Mouse (Mus musculus) forebrain, embryonic 11.5 days (tissue): Measurements from ENCODE around the gene Vmn2r27. TPM values are rescaled to one million over a fixed set of nuclear protein-coding genes. Genes with fewer than 3 reads are reported as not detected.

Experiments used
- ATAC-seq: fragments of 200-750 bp; cut with Nextera tagmentation; replicated peaks from 2 replicates; pipeline ENCODE4 v1.8.0; 2017; ENCODE audit warnings: moderate TSS enrichment; ENCODE audit not compliant: low FRiP score
- DNase-seq: peaks from one replicate; pipeline ENCODE4 v3.0.0-alpha.2; 2017; ENCODE audit warnings: low spot score
- H3K27ac ChIP-seq: fragments of 300-500 bp; sonication (generic); 2 replicates; pipeline ENCODE4 v1.5.1; 2014; ENCODE audit warnings: low read depth, low read length
- H3K27me3 ChIP-seq: fragments of 300-500 bp; sonication (generic); 2 replicates; pipeline ENCODE4 v1.6.1; 2014; ENCODE audit warnings: mild to moderate bottlenecking, low read length, mixed read lengths; ENCODE audit not compliant: control insufficient read depth, insufficient read depth
- H3K36me3 ChIP-seq: fragments of 300-500 bp; sonication (generic); 2 replicates; pipeline ENCODE4 v1.6.1; 2014; ENCODE audit warnings: mild to moderate bottlenecking, low read length, moderate library complexity, mixed read lengths; ENCODE audit not compliant: control insufficient read depth, insufficient read depth
- H3K4me1 ChIP-seq: fragments of 300-500 bp; sonication (generic); replicated peaks from 2 replicates; pipeline ENCODE4 v1.6.1; 2014; ENCODE audit warnings: low read length, mixed read lengths; ENCODE audit not compliant: control insufficient read depth, insufficient read depth
- H3K4me2 ChIP-seq: fragments of 300-500 bp; sonication (generic); 2 replicates; pipeline ENCODE4 v1.6.1; 2014; ENCODE audit warnings: low read depth, mild to moderate bottlenecking, low read length, moderate library complexity, mixed read lengths; ENCODE audit not compliant: severe bottlenecking
- H3K4me3 ChIP-seq: fragments of 300-500 bp; sonication (generic); 2 replicates; pipeline ENCODE4 v1.5.1; 2014; ENCODE audit warnings: low read depth, low read length
- H3K9ac ChIP-seq: fragments of 300-500 bp; sonication (generic); 2 replicates; pipeline ENCODE4 v1.6.1; 2014; ENCODE audit warnings: low read length
- H3K9me3 ChIP-seq: fragments of 300-500 bp; sonication (generic); 2 replicates; pipeline ENCODE4 v1.6.1; 2016; ENCODE audit warnings: low read length, mixed read lengths; ENCODE audit not compliant: control insufficient read depth
- WGBS: fragments of 180-500 bp; shearing (Covaris S2); extraction: QIAGEN DNeasy Blood & Tissue Kit; methylation state at CpG from one replicate; pipeline ENCODE4 v1.1.7; 2014; 5-methylcytosine and 5-hydroxymethylcytosine counted together
- polyA plus RNA-seq: library from polyadenylated mRNA; unstranded; fragments of >200 nt; fragmentation: Nextera tagmentation; extraction: Ambion mirVana; gene quantifications from 2 replicates; pipeline ENCODE4 v1.2.1, GENCODE M21; 2014

The Vmn2r27 gene
- polyA plus RNA-seq, 1 experiment from 2014 or later: not detected

GRCm38 (mm10) chr6:124168499-124169257 is 63.0 kb downstream of the Vmn2r27 start:
- H3K4me2 ChIP-seq: no peak overlapping the region
- no peak overlapping the region for H3K4me3 ChIP-seq
- no peaks in the 10 kb centered on the region for H3K4me1 ChIP-seq
- no peak overlapping the region for H3K27ac ChIP-seq
- no peaks in the 10 kb centered on the region for H3K36me3 ChIP-seq
- no peak for DNase-seq
- ATAC-seq: no peak
- WGBS: 84% methylated on average over 3 of the region's 3 CpGs
- H3K9ac ChIP-seq: no peak overlapping the region
- no peaks in the 10 kb centered on the region for H3K27me3 ChIP-seq
- no peaks in the 10 kb centered on the region for H3K9me3 ChIP-seq

DNA sequence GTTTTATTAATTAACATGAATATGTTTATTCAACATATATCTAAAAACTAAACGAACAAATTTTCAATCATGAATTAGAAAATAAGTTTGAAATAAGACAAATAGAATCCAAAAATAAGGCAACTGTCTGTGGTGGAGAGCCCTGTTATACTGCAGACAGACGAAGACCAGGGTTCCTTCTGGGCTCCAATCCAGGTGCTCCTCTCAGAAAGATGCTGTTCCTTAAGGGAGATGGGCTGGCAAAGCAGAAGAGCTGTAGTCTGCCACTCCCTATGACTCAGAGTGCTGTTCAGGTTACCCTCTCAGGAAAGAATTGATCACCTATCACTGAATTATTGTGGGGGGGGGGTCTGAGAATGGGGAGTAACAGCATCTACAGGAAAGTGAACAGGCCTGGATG is 65.1 kb downstream of the Vmn2r27 start:
- Histone ChIP-seq H3K9me3 (no peaks in the 10 kb centered on the region), H3K9ac (no peak overlapping the region), H3K27me3 (no peaks in the 10 kb centered on the region), H3K4me3 (no peak overlapping the region), H3K4me2 (no peak overlapping the region), H3K36me3 (no peaks in the 10 kb centered on the region), H3K27ac (no peak overlapping the region), H3K4me1 (no peaks in the 10 kb centered on the region)
- DNase-seq (no peak), ATAC-seq (no peak)
- WGBS: 86% methylated on average over 2 of the region's 2 CpGs

DNA sequence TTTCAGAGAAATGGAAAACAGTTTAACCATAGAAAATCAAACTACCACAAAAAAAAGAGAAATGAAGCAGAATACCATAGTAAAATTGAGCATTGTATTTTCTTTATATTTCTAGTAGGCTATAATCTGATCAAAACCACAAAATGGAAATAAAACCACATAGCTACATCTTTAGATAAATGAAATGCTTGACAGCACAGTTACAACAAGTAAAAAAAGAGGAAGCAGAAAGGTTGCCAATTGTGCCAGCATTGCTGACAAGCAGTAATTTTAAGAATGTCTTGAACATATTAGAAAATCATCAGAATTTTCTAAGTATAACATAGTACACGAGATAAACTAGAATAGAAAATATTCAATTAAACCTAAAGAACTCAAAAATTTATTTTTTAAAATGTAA is 81.8 kb downstream of the Vmn2r27 start:
- no peak for DNase-seq
- Histone ChIP-seq H3K9me3 (no peaks in the 10 kb centered on the region), H3K27me3 (no peaks in the 10 kb centered on the region), H3K4me1 (no peaks in the 10 kb centered on the region), H3K36me3 (no peaks in the 10 kb centered on the region), H3K9ac (no peak overlapping the region), H3K4me3 (no peak overlapping the region), H3K4me2 (no peak overlapping the region), H3K27ac (no peak overlapping the region)
- ATAC-seq: no peak
- 63% methylated on average over 1 of the region's 1 CpGs for WGBS

Other genes starting within 250 kb of the Vmn2r27 start
- gene Vmn2r26, start 207.3 kb downstream of the Vmn2r27 start, polyA plus RNA-seq: not detected in 2 replicates
- not detected in 2 replicates for gene Cd163, start 72.8 kb upstream of the Vmn2r27 start, polyA plus RNA-seq
- 46.9 and 49.9 TPM in 2 replicates for gene Pex5, start 183.2 kb upstream of the Vmn2r27 start, polyA plus RNA-seq
- 12.8 and 15.2 TPM in 2 replicates for gene Clstn3, start 232.9 kb upstream of the Vmn2r27 start, polyA plus RNA-seq